Mouse (Mus musculus) liver, embryonic 16.5 days (tissue): ENCODE results near the gene Prpf38b. TPM values are rescaled to one million over a fixed set of nuclear protein-coding genes. Genes with fewer than 3 reads are reported as not detected.

Experiments used
- ATAC-seq: fragments of 200-750 bp; cut with Nextera tagmentation; 2 replicates; pipeline ENCODE4 v1.8.0; 2017; ENCODE audit warnings: low read depth, mild to moderate bottlenecking, moderate number of reproducible peaks, moderate library complexity
- H3K27ac ChIP-seq: fragments of 300-500 bp; sonication (generic); 2 replicates; pipeline ENCODE4 v1.5.1; 2014; ENCODE audit warnings: mild to moderate bottlenecking, low read length
- H3K27me3 ChIP-seq: fragments of 300-500 bp; sonication (generic); 2 replicates; pipeline ENCODE4 v1.6.1; 2014; ENCODE audit warnings: low read depth, low read length, mixed read lengths; ENCODE audit not compliant: control insufficient read depth, insufficient read depth
- H3K36me3 ChIP-seq: fragments of 300-500 bp; sonication (generic); 2 replicates; pipeline ENCODE4 v1.6.1; 2014; ENCODE audit warnings: mild to moderate bottlenecking; ENCODE audit not compliant: control insufficient read depth, insufficient read depth
- H3K4me1 ChIP-seq: fragments of 300-500 bp; sonication (generic); 2 replicates; pipeline ENCODE4 v1.6.1; 2014; ENCODE audit warnings: low read depth, low read length, mixed read lengths; ENCODE audit not compliant: control insufficient read depth
- H3K4me2 ChIP-seq: fragments of 300-500 bp; sonication (generic); 2 replicates; pipeline ENCODE4 v1.6.1; 2014; ENCODE audit warnings: low read depth, low read length, mixed read lengths
- H3K4me3 ChIP-seq: fragments of 300-500 bp; sonication (generic); 2 replicates; pipeline ENCODE4 v1.5.1; 2014; ENCODE audit warnings: low read depth, mild to moderate bottlenecking, low read length
- H3K9ac ChIP-seq: fragments of 300-500 bp; sonication (generic); 2 replicates; pipeline ENCODE4 v1.6.1; 2014; ENCODE audit warnings: low read depth, low read length
- H3K9me3 ChIP-seq: fragments of 300-500 bp; sonication (generic); replicated peaks from 2 replicates; pipeline ENCODE4 v1.6.1; 2016; ENCODE audit warnings: low read length; ENCODE audit not compliant: control insufficient read depth
- WGBS: fragments of 180-500 bp; shearing (Covaris S2); extraction: QIAGEN DNeasy Blood & Tissue Kit; methylation state at CpG from one replicate; pipeline ENCODE4 v1.1.7; 2014; ENCODE audit not compliant: insufficient replicate concordance; 5-methylcytosine and 5-hydroxymethylcytosine counted together
- polyA plus RNA-seq: library from polyadenylated mRNA; unstranded; fragments of >200 nt; fragmentation: Nextera tagmentation; extraction: Ambion mirVana; gene quantifications from 2 replicates; pipeline ENCODE4 v1.2.1, GENCODE M21; 2015

The Prpf38b gene
- polyA plus RNA-seq, 1 experiment from 2014 or later = 24.5 TPM

- H3K36me3 ChIP-seq = no peaks in the 10 kb centered on the region
- H3K27ac ChIP-seq = no peak overlapping the region
- 58% methylated on average over 7 of the region's 7 CpGs for WGBS
- ATAC-seq = no peak
- H3K9ac ChIP-seq = no peak overlapping the region
- H3K4me3 ChIP-seq = no peak overlapping the region
- no peaks in the 10 kb centered on the region for H3K27me3 ChIP-seq
- no peaks in the 10 kb centered on the region for H3K4me1 ChIP-seq
- no peaks in the 10 kb centered on the region for H3K9me3 ChIP-seq
- no peak overlapping the region for H3K4me2 ChIP-seq
Measured at GRCm38 (mm10) chr3:108858231-108858770, 53.2 kb downstream of the Prpf38b start.

- no peak for ATAC-seq
- Histone ChIP-seq H3K9me3 (no peaks in the 10 kb centered on the region), H3K4me3 (no peak overlapping the region), H3K9ac (no peak overlapping the region), H3K4me1 (no peaks in the 10 kb centered on the region), H3K27me3 (no peaks in the 10 kb centered on the region), H3K27ac (no peak overlapping the region), H3K4me2 (no peak overlapping the region), H3K36me3 (no peaks in the 10 kb centered on the region)
- 61% methylated on average over 1 of the region's 1 CpGs for WGBS
Measured at GRCm38 (mm10) chr3:108857714-108858113, 53.8 kb downstream of the Prpf38b start.

GRCm38 (mm10) chr3:108857124-108857470 lies 54.4 kb downstream of the Prpf38b start:
- no peak for ATAC-seq
- H3K9ac ChIP-seq = no peak overlapping the region
- no peak overlapping the region for H3K4me2 ChIP-seq
- H3K9me3 ChIP-seq = no peaks in the 10 kb centered on the region
- H3K27ac ChIP-seq = no peak overlapping the region
- no peak overlapping the region for H3K4me3 ChIP-seq
- no peaks in the 10 kb centered on the region for H3K27me3 ChIP-seq
- no peaks in the 10 kb centered on the region for H3K4me1 ChIP-seq
- H3K36me3 ChIP-seq = no peaks in the 10 kb centered on the region
- 35% methylated on average over 3 of the region's 3 CpGs for WGBS

GRCm38 (mm10) chr3:108856386-108857123 lies 55.0 kb downstream of the Prpf38b start:
- no peak for ATAC-seq
- H3K4me2 ChIP-seq = no peak overlapping the region
- H3K4me3 ChIP-seq = no peak overlapping the region
- H3K36me3 ChIP-seq = no peaks in the 10 kb centered on the region
- 59% methylated on average over 8 of the region's 8 CpGs for WGBS
- no peaks in the 10 kb centered on the region for H3K9me3 ChIP-seq
- H3K27me3 ChIP-seq = no peaks in the 10 kb centered on the region
- H3K4me1 ChIP-seq = no peaks in the 10 kb centered on the region
- no peak overlapping the region for H3K9ac ChIP-seq
- H3K27ac ChIP-seq = no peak overlapping the region

- WGBS = 48% methylated on average over 10 of the region's 10 CpGs
- Histone ChIP-seq H3K27me3 (no peaks in the 10 kb centered on the region), H3K27ac (no peak overlapping the region), H3K4me1 (no peaks in the 10 kb centered on the region), H3K4me3 (no peak overlapping the region), H3K9me3 (no peaks in the 10 kb centered on the region), H3K9ac (no peak overlapping the region), H3K36me3 (no peaks in the 10 kb centered on the region), H3K4me2 (no peak overlapping the region)
- no peak for ATAC-seq
Measured at GRCm38 (mm10) chr3:108855864-108856263, 55.7 kb downstream of the Prpf38b start.

- no peak for ATAC-seq
- no peaks in the 10 kb centered on the region for H3K4me1 ChIP-seq
- no peak overlapping the region for H3K4me2 ChIP-seq
- H3K9ac ChIP-seq = no peak overlapping the region
- no peaks in the 10 kb centered on the region for H3K9me3 ChIP-seq
- H3K27me3 ChIP-seq = no peaks in the 10 kb centered on the region
- WGBS = 54% methylated on average over 12 of the region's 12 CpGs
- no peak overlapping the region for H3K4me3 ChIP-seq
- no peak overlapping the region for H3K27ac ChIP-seq
- H3K36me3 ChIP-seq = no peaks in the 10 kb centered on the region
Measured at GRCm38 (mm10) chr3:108855371-108855770, 56.2 kb downstream of the Prpf38b start.

GRCm38 (mm10) chr3:108853266-108853665 lies 58.3 kb downstream of the Prpf38b start:
- no peaks in the 10 kb centered on the region for H3K36me3 ChIP-seq
- H3K4me2 ChIP-seq = no peak overlapping the region
- no peaks in the 10 kb centered on the region for H3K9me3 ChIP-seq
- H3K27me3 ChIP-seq = no peaks in the 10 kb centered on the region
- H3K4me1 ChIP-seq = no peaks in the 10 kb centered on the region
- no peak for ATAC-seq
- WGBS = 48% methylated on average over 1 of the region's 1 CpGs
- no peak overlapping the region for H3K9ac ChIP-seq
- H3K27ac ChIP-seq = no peak overlapping the region
- H3K4me3 ChIP-seq = no peak overlapping the region

Other genes starting within 250 kb of the Prpf38b start
- 42.2 and 44.3 TPM in 2 replicates for gene Gpsm2, start 189.4 kb downstream of the Prpf38b start, polyA plus RNA-seq
- 0.51 and 0.75 TPM in 2 replicates for gene Aknad1, start 172.1 kb downstream of the Prpf38b start, polyA plus RNA-seq
- 17.6 and 22.3 TPM in 2 replicates for gene Stxbp3, start 71.2 kb downstream of the Prpf38b start, polyA plus RNA-seq
- 0.04 TPM in 2 replicates for gene Fndc7, start 21.7 kb downstream of the Prpf38b start, polyA plus RNA-seq
- gene Henmt1, start 28.1 kb upstream of the Prpf38b start, polyA plus RNA-seq = not detected in 2 replicates
- gene Gm9857, start 28.7 kb upstream of the Prpf38b start, polyA plus RNA-seq = not detected in 2 replicates
- 0.82 and 0.92 TPM in 2 replicates for gene Fam102b, start 115.9 kb upstream of the Prpf38b start, polyA plus RNA-seq
- not detected in 2 replicates for gene Slc25a54, start 168.7 kb upstream of the Prpf38b start, polyA plus RNA-seq
- gene Slc25a24, start 211.4 kb upstream of the Prpf38b start, polyA plus RNA-seq = 4.2 and 4.6 TPM in 2 replicates